Mouse (Mus musculus): ENCODE measurements around the gene Nts.

DNA sequence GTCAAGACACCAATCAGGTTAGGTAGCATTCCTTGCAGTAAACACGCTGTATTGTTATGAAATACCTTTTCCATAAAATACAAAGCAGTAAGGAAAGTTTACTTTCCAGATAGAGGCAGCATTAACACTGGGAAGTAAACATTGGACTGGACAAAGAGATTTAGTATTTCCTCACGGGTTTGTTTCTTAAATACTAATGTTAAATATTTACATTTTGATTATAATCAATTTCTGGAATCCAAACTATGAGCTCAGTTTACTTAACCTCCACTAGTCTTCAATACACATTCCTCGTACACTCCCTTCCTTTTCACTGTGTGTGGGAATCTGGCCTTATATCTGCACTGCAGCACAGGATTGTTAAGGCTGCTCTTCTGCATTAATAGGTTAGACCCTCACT is 37.6 kb upstream of the Nts start:
- TF ChIP-seq ZMIZ1 (IDR thresholded peaks at IDR 0.05; ENCODE audit: low read depth, low read length) (no peak), MEF2A (IDR thresholded peaks at IDR 0.05; ENCODE audit: borderline replicate concordance, low read depth, low read length) (no peak), CTCF (conservative IDR thresholded peaks at IDR 0.05 in 1 of 2, IDR thresholded peaks at IDR 0.05 in 1 of 2; ENCODE audit: low read depth in 2 of 2, low read length in 2 of 2) (no peak), SIN3A (IDR thresholded peaks at IDR 0.05; ENCODE audit: low read length) (no peak), JUND (conservative IDR thresholded peaks at IDR 0.05; ENCODE audit: low read depth, low read length) (no peak), EP300 (IDR thresholded peaks at IDR 0.05; ENCODE audit: low read length) (no peak), UBTF (IDR thresholded peaks at IDR 0.05; ENCODE audit: low read depth, low read length) (no peak), POLR2AphosphoS2 (IDR thresholded peaks at IDR 0.05; ENCODE audit: low read depth, low read length) (no peak), ZKSCAN1 (IDR thresholded peaks at IDR 0.05; ENCODE audit: borderline replicate concordance, low read depth, low read length) (no peak), MAX (IDR thresholded peaks at IDR 0.05; ENCODE audit: low read length) (no peak), MAZ (IDR thresholded peaks at IDR 0.05; ENCODE audit: low read depth, low read length) (no peak), RCOR1 (conservative IDR thresholded peaks at IDR 0.05; ENCODE audit: low read depth, low read length) (no peak), ELF1 (IDR thresholded peaks at IDR 0.05; ENCODE audit: low read depth, low read length) (no peak)

Measured in CH12.LX (cell line).